Mouse (Mus musculus) gonadal fat pad, adult 2 months (tissue): ENCODE measurements around the gene Olfr921. TPM values are rescaled to one million over a fixed set of nuclear protein-coding genes. Genes with fewer than 3 reads are reported as not detected.
A peak's percentile ranks its signal among the peaks of the same experiment; 100 is the strongest.

Experiments
- DNase-seq: peaks from one replicate; pipeline ENCODE4 v3.0.0-alpha.2; 2012; ENCODE audit warnings: low read depth
- polyA plus RNA-seq: library from polyadenylated mRNA; depleted of rRNA; stranded (reverse); fragments of >200 nt; gene quantifications from 2 replicates; pipeline ENCODE4 v1.2.3, GENCODE M21; 2012; rRNA removed

Olfr921 gene
- polyA plus RNA-seq = 0.03 TPM in 1 of 2 replicates, not detected in the other

- no peak for DNase-seq
Measured at GRCm38 (mm10) chr9:38772768-38773167, at the start of gene Olfr921. TSS of gene Olfr921 (plus strand) at chr9:38773068.

- DNase-seq = no peak
Measured at GRCm38 (mm10) chr9:38724044-38724443, 48.8 kb upstream of the Olfr921 start.

GRCm38 (mm10) chr9:38728218-38728617 is 44.6 kb upstream of the Olfr921 start:
- no peak for DNase-seq

GRCm38 (mm10) chr9:38741408-38741807 is 31.5 kb upstream of the Olfr921 start:
- no peak for DNase-seq

GRCm38 (mm10) chr9:38744619-38745315 is 28.1 kb upstream of the Olfr921 start:
- DNase-seq = no peak

GRCm38 (mm10) chr9:38751999-38752398 is 20.9 kb upstream of the Olfr921 start, which contains the start of gene Olfr920:
TSS of gene Olfr920 (plus strand) at chr9:38752299.
- DNase-seq = no peak

- DNase-seq = no peak
Measured at GRCm38 (mm10) chr9:38792689-38793088, 19.8 kb downstream of the Olfr921 start.

GRCm38 (mm10) chr9:38805696-38806095 is 32.8 kb downstream of the Olfr921 start:
- DNase-seq = peak; percentile 30

GRCm38 (mm10) chr9:38814314-38814713 is 41.4 kb downstream of the Olfr921 start, which contains the start of gene Olfr922:
TSS of gene Olfr922 (plus strand) at chr9:38814614.
- DNase-seq = no peak

- DNase-seq = no peak
Measured at GRCm38 (mm10) chr9:38815458-38815986, 42.7 kb downstream of the Olfr921 start.

GRCm38 (mm10) chr9:38826245-38826644 is 53.4 kb downstream of the Olfr921 start, which contains the start of gene Olfr923:
TSS of gene Olfr923 (plus strand) at chr9:38826545.
- DNase-seq = no peak

Other genes starting within 250 kb of the Olfr921 start
- gene Olfr910, start 235.2 kb upstream of the Olfr921 start, polyA plus RNA-seq = not detected in 2 replicates
- not detected in 2 replicates for gene Olfr912, start 192.9 kb upstream of the Olfr921 start, polyA plus RNA-seq
- gene Olfr913, start 180.3 kb upstream of the Olfr921 start, polyA plus RNA-seq = not detected in 2 replicates
- not detected in 2 replicates for gene Olfr914, start 168.0 kb upstream of the Olfr921 start, polyA plus RNA-seq
- gene Olfr916, start 113.2 kb upstream of the Olfr921 start, polyA plus RNA-seq = not detected in 2 replicates
- gene Olfr917, start 107.2 kb upstream of the Olfr921 start, polyA plus RNA-seq = not detected in 2 replicates
- not detected in 2 replicates for gene Olfr918, start 98.5 kb upstream of the Olfr921 start, polyA plus RNA-seq
- not detected in 2 replicates for gene Olfr919, start 69.4 kb upstream of the Olfr921 start, polyA plus RNA-seq
- gene Vwa5a, start 54.8 kb upstream of the Olfr921 start, polyA plus RNA-seq = 18.3 and 23.6 TPM in 2 replicates
- 0.19 and 0.20 TPM in 2 replicates for gene Olfr920, start 20.8 kb upstream of the Olfr921 start, polyA plus RNA-seq
- not detected in 2 replicates for gene Olfr922, start 41.5 kb downstream of the Olfr921 start, polyA plus RNA-seq
- not detected in 2 replicates for gene Olfr923, start 53.5 kb downstream of the Olfr921 start, polyA plus RNA-seq
- gene Olfr924, start 71.4 kb downstream of the Olfr921 start, polyA plus RNA-seq = not detected in 2 replicates
- gene Olfr26, start 82.0 kb downstream of the Olfr921 start, polyA plus RNA-seq = not detected in 2 replicates
- gene Olfr926, start 104.1 kb downstream of the Olfr921 start, polyA plus RNA-seq = not detected in 2 replicates
- gene Olfr930, start 156.7 kb downstream of the Olfr921 start, polyA plus RNA-seq = not detected in 2 replicates
- not detected in 2 replicates for gene Olfr933, start 199.2 kb downstream of the Olfr921 start, polyA plus RNA-seq
- not detected in 2 replicates for gene Olfr934, start 215.2 kb downstream of the Olfr921 start, polyA plus RNA-seq
- not detected in 2 replicates for gene Olfr935, start 226.6 kb downstream of the Olfr921 start, polyA plus RNA-seq